ENCODE assay signal across 8 mouse cellular contexts in the genomic region with DNA sequence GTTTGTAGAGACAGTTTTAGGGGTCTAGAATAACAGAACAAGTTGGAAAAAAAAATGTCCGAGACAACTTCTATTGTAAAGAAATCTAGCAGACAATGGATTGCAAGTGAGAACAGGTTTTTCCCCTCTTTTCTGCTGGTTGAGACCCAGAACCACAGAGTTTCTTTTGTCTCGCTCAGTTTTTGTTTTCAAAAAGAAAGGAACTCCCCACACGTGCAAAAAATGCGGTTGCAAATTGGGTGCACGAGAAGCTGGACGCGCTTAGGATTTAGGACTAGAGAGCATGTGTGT. TPM values are rescaled to one million over a fixed set of nuclear protein-coding genes. Genes with fewer than 3 reads are reported as not detected.
DNase-seq lines count a peak whose midpoint lies in the region; ATAC-seq and TF ChIP-seq lines count a peak whose summit lies in the region.

No protein-coding gene starts in this region.

- H3K4me2 ChIP-seq in hindbrain, embryonic 15.5 days, result peak overlapping the region; percentile 91
- H3K4me2 ChIP-seq in myocyte (ENCODE audit: low read depth), result peak overlapping the region; percentile 95

- no peak for DNase-seq in left cerebral cortex, adult 2 months (ENCODE audit: extremely low spot score in 1 of 2, low spot score in 2 of 2)
- no peak for DNase-seq in left cerebral cortex, adult 18-20 months (ENCODE audit: low spot score in 2 of 2)
- no peak for DNase-seq in urinary bladder, postnatal 10 days (ENCODE audit: low spot score)
- DNase-seq in gastrocnemius, postnatal 14 days, result no peak
- no peak for DNase-seq in lung, adult 18-20 months

- under 1% methylated on average over 7 of the region's 7 CpGs for WGBS in hindbrain, embryonic 15.5 days

- no peaks in the 10 kb centered on the region for H3K4me1 ChIP-seq in cortical plate, adult 2 months (ENCODE audit: control insufficient read depth, insufficient read depth, low read length)
- peaks cover 20% of the 10 kb centered on the region for H3K4me1 ChIP-seq in hindbrain, embryonic 15.5 days (replicated peaks)

- peaks cover 25% of the 10 kb centered on the region for H3K36me3 ChIP-seq in hindbrain, embryonic 15.5 days
- peaks cover 28% of the 10 kb centered on the region for H3K36me3 ChIP-seq in myocyte (ENCODE audit: control insufficient read depth, insufficient read depth)

- peak overlapping the region; percentile 95 for H3K27ac ChIP-seq in left cerebral cortex, adult 2 months
- H3K27ac ChIP-seq in cortical plate, adult 2 months (ENCODE audit: insufficient read depth, low read length), result peak overlapping the region; percentile 57; the same call in 1 of the 2 replicates
- H3K27ac ChIP-seq in hindbrain, embryonic 15.5 days (replicated peaks), result peak overlapping the region; percentile 91

- no peak for TF ChIP-seq POLR2A in cortical plate, adult 2 months (IDR thresholded peaks at IDR 0.05; ENCODE audit: extremely low read depth, insufficient read depth, low read length)
- no peak for TF ChIP-seq POLR2A in myocyte (IDR thresholded peaks at IDR 0.05; ENCODE audit: insufficient read length, low read depth)

- peak overlapping the region; percentile 70 for H3K9ac ChIP-seq in hindbrain, embryonic 15.5 days

- peak overlapping the region; percentile 50 for H3ac ChIP-seq in myocyte (ENCODE audit: control insufficient read depth, insufficient read length)

- ATAC-seq in hindbrain, embryonic 15.5 days (ENCODE audit: low FRiP score, low read depth), result no peak

- no peak for TF ChIP-seq CTCF in left cerebral cortex, adult 2 months (IDR thresholded peaks at IDR 0.05)
- no peak for TF ChIP-seq CTCF in cortical plate, adult 2 months (IDR thresholded peaks at IDR 0.05; ENCODE audit: extremely low read depth, insufficient read depth, low read length)

- H3K79me2 ChIP-seq in myocyte (ENCODE audit: control insufficient read depth, insufficient read depth), result peaks cover 20% of the 10 kb centered on the region

- no peaks in the 10 kb centered on the region for H3K9me3 ChIP-seq in hindbrain, embryonic 15.5 days

- intact Hi-C loops in left cerebral cortex, adult 2 months (cut with DNase I), result loop anchor here (2.0 to 5.0 kb wide), 3 partner anchors 33 to 147 kb away; a partner anchor contains a TSS
- intact Hi-C loops in gastrocnemius, postnatal 14 days (cut with DNase I; ENCODE audit: low total_unique reads), result loop anchor here (5.0 kb wide), 1 partner anchor 144 kb away; a partner anchor contains a TSS

- H3K4me3 ChIP-seq in left cerebral cortex, adult 2 months, result peak overlapping the region; percentile 56
- peak overlapping the region; percentile 69 for H3K4me3 ChIP-seq in cortical plate, adult 2 months (ENCODE audit: insufficient read depth, low read length)
- peak overlapping the region; percentile 66 for H3K4me3 ChIP-seq in hindbrain, embryonic 15.5 days
- H3K4me3 ChIP-seq in myocyte, result peak overlapping the region; percentile 60

- no peaks in the 10 kb centered on the region for H3K27me3 ChIP-seq in hindbrain, embryonic 15.5 days
- no peaks in the 10 kb centered on the region for H3K27me3 ChIP-seq in myocyte (ENCODE audit: control insufficient read depth, insufficient read depth, insufficient read length)

TF ChIP-seq in myocyte, 11 proteins besides CTCF, POLR2A, EP300 and RAD21:
- TF ChIP-seq E2F4 (IDR thresholded peaks at IDR 0.05; ENCODE audit: insufficient read depth) (no peak), CEBPB (IDR thresholded peaks at IDR 0.05; ENCODE audit: insufficient read depth, poor library complexity, severe bottlenecking) (no peak), TCF3 (IDR thresholded peaks at IDR 0.05; ENCODE audit: insufficient read length, low read depth) (no peak), MYOD1 (IDR thresholded peaks at IDR 0.05; ENCODE audit: control insufficient read depth in 1 of 3, insufficient read length in 2 of 3, low read depth in 2 of 3) (no peak), USF1 (IDR thresholded peaks at IDR 0.05; ENCODE audit: low read depth) (no peak), POLR2AphosphoS2 (IDR thresholded peaks at IDR 0.05; ENCODE audit: insufficient read length, low read depth) (no peak), MYOG (IDR thresholded peaks at IDR 0.05; ENCODE audit: control insufficient read depth in 1 of 3, insufficient read depth in 1 of 3, insufficient read length in 2 of 3, low read depth in 2 of 3) (no peak), REST (IDR thresholded peaks at IDR 0.05; ENCODE audit: insufficient read depth, insufficient read length) (no peak), MAX (IDR thresholded peaks at IDR 0.05; ENCODE audit: low read depth) (no peak)
TF ChIP-seq in myocyte: peak in this region for 0.

RNA-seq across cellular contexts. Expression of a gene that starts 0.5 kb away (rescaled TPM):
- 10 to 100 TPM; 30.2 to 30.9 TPM for total RNA-seq in left cerebral cortex, adult 2 months (2021)
- 10 to 100 TPM; 27.9 to 31.7 TPM for total RNA-seq in left cerebral cortex, adult 18-20 months (2021)
- polyA plus RNA-seq in cortical plate, adult 2 months (2012; rRNA removed), result 40.4 and 41.9 TPM in 2 replicates
- polyA plus RNA-seq in hindbrain, embryonic 15.5 days (2015; fragmentation: Nextera tagmentation; extraction: Ambion mirVana), result 96.6 and 103 TPM in 2 replicates
- polyA plus RNA-seq in myocyte (2012; fragmentation: generic; extraction: Trizol), result 39.0 TPM
- total RNA-seq in gastrocnemius, postnatal 14 days (2021), result 10 to 100 TPM; 26.4 to 28.9 TPM

RNA-seq across cellular contexts. Expression of a gene that starts 19.4 kb away (rescaled TPM):
- total RNA-seq in left cerebral cortex, adult 2 months (2021), result under 1 TPM; 0.32 to 0.33 TPM
- total RNA-seq in left cerebral cortex, adult 18-20 months (2021), result not detected
- 0.19 TPM in 1 of 2 replicates, not detected in the other for polyA plus RNA-seq in cortical plate, adult 2 months (2012; rRNA removed)
- polyA plus RNA-seq in hindbrain, embryonic 15.5 days (2015; fragmentation: Nextera tagmentation; extraction: Ambion mirVana), result not detected in 2 replicates
- not detected for polyA plus RNA-seq in myocyte (2012; fragmentation: generic; extraction: Trizol)
- not detected for total RNA-seq in gastrocnemius, postnatal 14 days (2021)

RNA-seq across cellular contexts. Expression of a gene that starts 21.7 kb away (rescaled TPM):
- not detected for total RNA-seq in left cerebral cortex, adult 2 months (2021)
- total RNA-seq in left cerebral cortex, adult 18-20 months (2021), result under 1 TPM in 1 of 2 experiments, not detected in 1; 0.35 TPM
- 0.36 TPM in 1 of 2 replicates, not detected in the other for polyA plus RNA-seq in cortical plate, adult 2 months (2012; rRNA removed)
- 0.14 TPM in 1 of 2 replicates, not detected in the other for polyA plus RNA-seq in hindbrain, embryonic 15.5 days (2015; fragmentation: Nextera tagmentation; extraction: Ambion mirVana)
- polyA plus RNA-seq in myocyte (2012; fragmentation: generic; extraction: Trizol), result not detected
- total RNA-seq in gastrocnemius, postnatal 14 days (2021), result not detected

RNA-seq across cellular contexts. Expression of a gene that starts 32.8 kb away (rescaled TPM):
- total RNA-seq in left cerebral cortex, adult 2 months (2021), result under 1 TPM in 1 of 2 experiments, not detected in 1; 0.41 TPM
- total RNA-seq in left cerebral cortex, adult 18-20 months (2021), result under 1 TPM in 1 of 2 experiments, not detected in 1; 0.33 TPM
- polyA plus RNA-seq in cortical plate, adult 2 months (2012; rRNA removed), result 0.11 and 0.17 TPM in 2 replicates
- polyA plus RNA-seq in hindbrain, embryonic 15.5 days (2015; fragmentation: Nextera tagmentation; extraction: Ambion mirVana), result 0.18 and 0.33 TPM in 2 replicates
- polyA plus RNA-seq in myocyte (2012; fragmentation: generic; extraction: Trizol), result not detected
- total RNA-seq in gastrocnemius, postnatal 14 days (2021), result not detected

RNA-seq across cellular contexts. Expression of a gene that starts 35.7 kb away (rescaled TPM):
- 10 to 100 TPM; 57.2 to 65.2 TPM for total RNA-seq in left cerebral cortex, adult 2 months (2021)
- total RNA-seq in left cerebral cortex, adult 18-20 months (2021), result 10 to 100 TPM; 60.6 to 72.1 TPM
- polyA plus RNA-seq in cortical plate, adult 2 months (2012; rRNA removed), result 34.9 and 36.6 TPM in 2 replicates
- 15.9 and 16.9 TPM in 2 replicates for polyA plus RNA-seq in hindbrain, embryonic 15.5 days (2015; fragmentation: Nextera tagmentation; extraction: Ambion mirVana)
- polyA plus RNA-seq in myocyte (2012; fragmentation: generic; extraction: Trizol), result 1.0 TPM
- 1 to 10 TPM; 1.8 to 2.0 TPM for total RNA-seq in gastrocnemius, postnatal 14 days (2021)
